Mouse (Mus musculus): ENCODE measurements around the gene Fam193a. TPM values are rescaled to one million over a fixed set of nuclear protein-coding genes. Genes with fewer than 3 reads are reported as not detected.

The Fam193a gene
- polyA plus RNA-seq, 1 experiment: 130 TPM

- 83% methylated on average over 5 of the region's 5 CpGs for WGBS
- TF ChIP-seq CTCF (IDR thresholded peaks at IDR 0.05; ENCODE audit: borderline replicate concordance, control insufficient read depth, extremely low read depth, insufficient read depth, low read length, poor library complexity) (no peak), POLR2A (IDR thresholded peaks at IDR 0.05; ENCODE audit: control insufficient read depth, extremely low read depth, insufficient read depth, low read length, poor library complexity) (no peak)
- Histone ChIP-seq H3K27me3 (ENCODE audit: control insufficient read depth, insufficient read depth, low read length) (no peaks in the 10 kb centered on the region), H3K27ac (ENCODE audit: control insufficient read depth, insufficient read depth, low read length) (no peak overlapping the region), H3K4me1 (replicated peaks; ENCODE audit: control insufficient read depth, insufficient read depth, low read length) (peaks cover 35% of the 10 kb centered on the region), H3K36me3 (ENCODE audit: control insufficient read depth, insufficient read depth, low read length) (no peaks in the 10 kb centered on the region), H3K4me3 (ENCODE audit: control insufficient read depth, insufficient read depth, low read length) (no peak overlapping the region)
- DNase-seq: no peak
Observed at GRCm38 (mm10) chr5:34533066-34533465, 163.3 kb downstream of the Fam193a start.

- no peaks in the 10 kb centered on the region for H3K36me3 ChIP-seq (ENCODE audit: control insufficient read depth, insufficient read depth, low read length)
- WGBS: 78% methylated on average over 3 of the region's 3 CpGs
- H3K4me1 ChIP-seq (replicated peaks; ENCODE audit: control insufficient read depth, insufficient read depth, low read length): peaks cover 38% of the 10 kb centered on the region
- no peak for DNase-seq
- TF ChIP-seq POLR2A (IDR thresholded peaks at IDR 0.05; ENCODE audit: control insufficient read depth, extremely low read depth, insufficient read depth, low read length, poor library complexity): no peak
- no peak overlapping the region for H3K4me3 ChIP-seq (ENCODE audit: control insufficient read depth, insufficient read depth, low read length)
- no peak overlapping the region for H3K27ac ChIP-seq (ENCODE audit: control insufficient read depth, insufficient read depth, low read length)
- no peaks in the 10 kb centered on the region for H3K27me3 ChIP-seq (ENCODE audit: control insufficient read depth, insufficient read depth, low read length)
Observed at GRCm38 (mm10) chr5:34533820-34534219, 164.1 kb downstream of the Fam193a start.

GRCm38 (mm10) chr5:34534776-34535581 is 165.2 kb downstream of the Fam193a start:
- peaks cover 42% of the 10 kb centered on the region for H3K4me1 ChIP-seq (replicated peaks; ENCODE audit: control insufficient read depth, insufficient read depth, low read length)
- WGBS: 88% methylated on average over 5 of the region's 5 CpGs
- no peak overlapping the region for H3K27ac ChIP-seq (ENCODE audit: control insufficient read depth, insufficient read depth, low read length)
- no peaks in the 10 kb centered on the region for H3K27me3 ChIP-seq (ENCODE audit: control insufficient read depth, insufficient read depth, low read length)
- TF ChIP-seq CTCF (IDR thresholded peaks at IDR 0.05; ENCODE audit: borderline replicate concordance, control insufficient read depth, extremely low read depth, insufficient read depth, low read length, poor library complexity) (no peak), POLR2A (IDR thresholded peaks at IDR 0.05; ENCODE audit: control insufficient read depth, extremely low read depth, insufficient read depth, low read length, poor library complexity) (no peak)
- DNase-seq: no peak
- H3K4me3 ChIP-seq (ENCODE audit: control insufficient read depth, insufficient read depth, low read length): no peak overlapping the region
- H3K36me3 ChIP-seq (ENCODE audit: control insufficient read depth, insufficient read depth, low read length): no peaks in the 10 kb centered on the region

GRCm38 (mm10) chr5:34535831-34536230 is 166.1 kb downstream of the Fam193a start:
- H3K27me3 ChIP-seq (ENCODE audit: control insufficient read depth, insufficient read depth, low read length): no peaks in the 10 kb centered on the region
- no peak overlapping the region for H3K4me3 ChIP-seq (ENCODE audit: control insufficient read depth, insufficient read depth, low read length)
- 95% methylated on average over 7 of the region's 7 CpGs for WGBS
- TF ChIP-seq CTCF (IDR thresholded peaks at IDR 0.05; ENCODE audit: borderline replicate concordance, control insufficient read depth, extremely low read depth, insufficient read depth, low read length, poor library complexity) (no peak), POLR2A (IDR thresholded peaks at IDR 0.05; ENCODE audit: control insufficient read depth, extremely low read depth, insufficient read depth, low read length, poor library complexity) (no peak)
- H3K27ac ChIP-seq (ENCODE audit: control insufficient read depth, insufficient read depth, low read length): no peak overlapping the region
- H3K4me1 ChIP-seq (replicated peaks; ENCODE audit: control insufficient read depth, insufficient read depth, low read length): peaks cover 36% of the 10 kb centered on the region
- DNase-seq: no peak
- no peaks in the 10 kb centered on the region for H3K36me3 ChIP-seq (ENCODE audit: control insufficient read depth, insufficient read depth, low read length)

Other genes starting within 250 kb of the Fam193a start
- 2.3 and 2.4 TPM in 2 replicates for gene Poln, start 200.5 kb upstream of the Fam193a start, polyA plus RNA-seq (2012; rRNA removed)
- gene Haus3, start 200.4 kb upstream of the Fam193a start, polyA plus RNA-seq (2012; rRNA removed): 3.3 and 4.2 TPM in 2 replicates
- gene Mxd4, start 182.2 kb upstream of the Fam193a start, polyA plus RNA-seq (2012; rRNA removed): 515 and 525 TPM in 2 replicates
- gene Zfyve28, start 81.5 kb upstream of the Fam193a start, polyA plus RNA-seq (2012; rRNA removed): 30.1 and 39.1 TPM in 2 replicates
- gene Cfap99, start 81.3 kb upstream of the Fam193a start, polyA plus RNA-seq (2012; rRNA removed): not detected in 2 replicates
- 110 and 125 TPM in 2 replicates for gene Rnf4, start 33.6 kb upstream of the Fam193a start, polyA plus RNA-seq (2012; rRNA removed)
- 19.8 and 22.0 TPM in 2 replicates for gene Tnip2, start 144.1 kb downstream of the Fam193a start, polyA plus RNA-seq (2012; rRNA removed)
- 33.8 and 40.6 TPM in 2 replicates for gene Sh3bp2, start 155.9 kb downstream of the Fam193a start, polyA plus RNA-seq (2012; rRNA removed)
- gene Add1, start 203.7 kb downstream of the Fam193a start, polyA plus RNA-seq (2012; rRNA removed): 219 and 224 TPM in 2 replicates

Measured in thymus, adult 2 months (tissue).